Mouse (Mus musculus): ENCODE measurements at regions not wholly inside any gene's neighbourhood (a gene's known extent, or its start where the extent isn't known, plus 50 kb on each side); places are given as distances from the start of the nearest gene placed in this dataset.

GRCm38 (mm10) chr2:106455972-106456371, 237.1 kb upstream of the Mpped2 start:
- no peak for DNase-seq (ENCODE audit: extremely low spot score)

- peak; percentile 10 for DNase-seq (ENCODE audit: extremely low spot score)
Measured at GRCm38 (mm10) chr2:106458003-106458402, 235.1 kb upstream of the Mpped2 start.

- DNase-seq (ENCODE audit: extremely low spot score), result peak; percentile 29
Measured at GRCm38 (mm10) chr2:106461021-106461420, 232.0 kb upstream of the Mpped2 start.

GRCm38 (mm10) chr2:106461490-106461889, 231.6 kb upstream of the Mpped2 start:
- DNase-seq (ENCODE audit: extremely low spot score), result peak; percentile 7

- peak; percentile 15 for DNase-seq (ENCODE audit: extremely low spot score)
Measured at GRCm38 (mm10) chr2:106461973-106462637, 231.0 kb upstream of the Mpped2 start.

GRCm38 (mm10) chr2:106465055-106465454, 228.0 kb upstream of the Mpped2 start:
- peak; percentile 6 for DNase-seq (ENCODE audit: extremely low spot score)

- DNase-seq (ENCODE audit: extremely low spot score), result no peak
Measured at GRCm38 (mm10) chr2:106465831-106466230, 227.2 kb upstream of the Mpped2 start.

GRCm38 (mm10) chr2:106469196-106469595, 223.9 kb upstream of the Mpped2 start:
- DNase-seq (ENCODE audit: extremely low spot score), result no peak

- no peak for DNase-seq (ENCODE audit: extremely low spot score)
Measured at GRCm38 (mm10) chr2:106473458-106473857, 219.6 kb upstream of the Mpped2 start.

GRCm38 (mm10) chr2:106477991-106478390, 215.1 kb upstream of the Mpped2 start:
- DNase-seq (ENCODE audit: extremely low spot score), result no peak

GRCm38 (mm10) chr2:106487335-106488082, 205.6 kb upstream of the Mpped2 start:
- DNase-seq (ENCODE audit: extremely low spot score), result no peak

- DNase-seq (ENCODE audit: extremely low spot score), result no peak
Measured at GRCm38 (mm10) chr2:106498735-106499134, 194.3 kb upstream of the Mpped2 start.

- no peak for DNase-seq (ENCODE audit: extremely low spot score)
Measured at GRCm38 (mm10) chr2:106499227-106499928, 193.7 kb upstream of the Mpped2 start.

GRCm38 (mm10) chr2:106504933-106505420, 188.1 kb upstream of the Mpped2 start:
- no peak for DNase-seq (ENCODE audit: extremely low spot score)

- no peak for DNase-seq (ENCODE audit: extremely low spot score)
Measured at GRCm38 (mm10) chr2:106511889-106512288, 181.2 kb upstream of the Mpped2 start.

GRCm38 (mm10) chr2:106512338-106513024, 180.6 kb upstream of the Mpped2 start:
- no peak for DNase-seq (ENCODE audit: extremely low spot score)

- DNase-seq (ENCODE audit: extremely low spot score), result no peak
Measured at GRCm38 (mm10) chr2:106513025-106513386, 180.1 kb upstream of the Mpped2 start.

GRCm38 (mm10) chr2:106517224-106517623, 175.8 kb upstream of the Mpped2 start:
- no peak for DNase-seq (ENCODE audit: extremely low spot score)

GRCm38 (mm10) chr2:106522961-106523360, 170.1 kb upstream of the Mpped2 start:
- DNase-seq (ENCODE audit: extremely low spot score), result no peak

GRCm38 (mm10) chr2:106527008-106527407, 166.1 kb upstream of the Mpped2 start:
- peak; percentile 48 for DNase-seq (ENCODE audit: extremely low spot score)

- DNase-seq (ENCODE audit: extremely low spot score), result no peak
Measured at GRCm38 (mm10) chr2:106529247-106529646, 163.8 kb upstream of the Mpped2 start.

- no peak for DNase-seq (ENCODE audit: extremely low spot score)
Measured at GRCm38 (mm10) chr2:106529746-106530145, 163.3 kb upstream of the Mpped2 start.

All from embryo, embryonic 9.5 days (tissue).